ENCODE assay signal across 1 mouse cellular context in genomic region chr7:118115877-118116568, GRCm38 (mm10).
TF ChIP-seq lines count a peak whose summit lies in the region.

Gene Rps15a, minus strand, starts transcription at chr7:118116188.

TF ChIP-seq in CH12.LX, 34 proteins besides CTCF, POLR2A, EP300 and RAD21 (continued from another document):
- no peak for TF ChIP-seq E2F4 (IDR thresholded peaks at IDR 0.05; ENCODE audit: insufficient replicate concordance, low read depth, low read length)
- TF ChIP-seq CHD1 (IDR thresholded peaks at IDR 0.05; ENCODE audit: low read depth, low read length): no peak
- peak; percentile 96; the same call in 1 of the 2 replicates for TF ChIP-seq MAX (IDR thresholded peaks at IDR 0.05; ENCODE audit: low read length)
- TF ChIP-seq TCF12 (IDR thresholded peaks at IDR 0.05; ENCODE audit: low read depth, low read length): peak; percentile 97
- peak; percentile 99 for TF ChIP-seq NELFE (IDR thresholded peaks at IDR 0.05; ENCODE audit: low read depth, low read length)
- no peak for TF ChIP-seq USF2 (conservative IDR thresholded peaks at IDR 0.05; ENCODE audit: low read depth, low read length)
- peak; percentile 97 for TF ChIP-seq ZMIZ1 (IDR thresholded peaks at IDR 0.05; ENCODE audit: low read depth, low read length)
- TF ChIP-seq POLR2AphosphoS2 (IDR thresholded peaks at IDR 0.05; ENCODE audit: low read depth, low read length): peak; percentile 97
- no peak for TF ChIP-seq MAFK (IDR thresholded peaks at IDR 0.05; ENCODE audit: insufficient replicate concordance, low read length)
- no peak for TF ChIP-seq USF1 (IDR thresholded peaks at IDR 0.05; ENCODE audit: low read depth, low read length)
- no peak for TF ChIP-seq JUN (IDR thresholded peaks at IDR 0.05; ENCODE audit: insufficient read depth, low read depth, low read length)
TF ChIP-seq in CH12.LX: peak in this region for 18.
